Mouse (Mus musculus): ENCODE results near the gene Chst5.

GRCm38 (mm10) chr8:111905500-111906121, 4.6 kb downstream of the Chst5 start:
- TF ChIP-seq GATA1 (IDR thresholded peaks at IDR 0.05; ENCODE audit: borderline replicate concordance, low read length) = no peak
- no peak for TF ChIP-seq FLI1 (IDR thresholded peaks at IDR 0.05; ENCODE audit: low read length)

Data from megakaryocyte, embryonic 14.5 days (primary cell).